Mouse (Mus musculus): ENCODE data around the gene Otulin.
A peak's percentile ranks its signal among the peaks of the same experiment; 100 is the strongest.

The Otulin gene

GRCm38 (mm10) chr15:27580771-27581170 lies 49.7 kb downstream of the Otulin start:
- DNase-seq (ENCODE audit: low read depth, low spot score), result no peak

GRCm38 (mm10) chr15:27579853-27580252 lies 50.6 kb downstream of the Otulin start:
- no peak for DNase-seq (ENCODE audit: low read depth, low spot score)

DNA sequence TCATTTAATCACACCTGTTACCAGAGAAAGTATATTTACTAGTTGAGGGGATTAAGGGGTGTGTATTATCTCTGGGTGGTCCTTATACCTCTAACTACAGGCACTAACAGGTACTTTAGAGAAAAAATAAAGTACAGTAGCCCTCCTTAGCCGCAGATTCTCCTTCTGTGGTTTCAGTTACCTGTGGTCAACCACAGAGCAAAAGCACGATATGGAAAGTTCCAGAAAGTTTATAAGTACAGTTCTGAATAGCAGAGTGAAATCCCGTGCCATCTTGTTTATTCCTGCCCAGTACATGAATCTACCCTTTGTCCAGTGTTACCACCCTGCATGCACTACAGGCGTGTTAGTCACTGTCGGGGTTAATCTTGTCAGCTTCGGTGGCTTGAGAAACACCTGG lies 51.6 kb downstream of the Otulin start:
- DNase-seq (ENCODE audit: low read depth, low spot score), result no peak

DNA sequence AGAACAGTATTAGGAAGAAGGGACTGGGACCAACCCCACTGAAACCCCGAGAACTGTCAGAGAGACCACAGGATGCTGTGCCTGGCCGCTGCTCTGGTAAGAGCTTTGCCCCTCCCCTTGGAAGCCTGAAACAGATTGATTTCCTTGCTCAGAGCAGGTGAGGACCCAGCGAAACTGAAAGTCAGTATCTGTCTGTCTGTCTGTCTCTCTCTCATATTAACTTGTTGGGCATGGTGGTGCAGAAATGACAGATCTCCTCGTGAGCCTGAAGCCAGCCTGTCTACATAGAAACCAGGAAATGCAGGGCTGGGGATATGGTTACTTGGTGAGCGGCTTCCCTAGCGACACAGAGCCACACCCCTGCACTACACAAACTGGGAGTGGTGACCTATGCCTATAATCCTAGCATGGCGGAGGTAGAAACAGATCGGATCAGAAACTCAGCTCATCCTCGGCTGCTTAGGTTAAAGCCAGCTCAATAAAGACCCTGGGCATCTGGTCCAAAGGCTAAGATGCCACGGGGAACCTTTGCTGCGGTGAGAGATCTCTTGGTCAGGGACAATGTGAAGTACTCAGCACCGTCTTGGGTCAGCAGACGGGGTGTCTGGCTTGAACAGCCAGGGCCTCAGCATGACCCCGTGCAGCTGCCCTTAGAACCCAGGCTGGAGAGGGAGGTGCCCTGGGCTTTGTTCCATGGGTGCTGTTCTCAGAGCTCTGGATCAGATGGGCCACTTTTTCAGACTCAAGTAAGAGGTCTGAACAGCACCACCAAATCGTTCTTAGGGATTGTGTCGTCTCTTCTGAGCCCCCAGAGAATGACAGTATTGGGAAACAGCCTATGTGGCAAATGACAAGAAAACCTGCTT lies 52.3 kb downstream of the Otulin start:
- peak; percentile 48 for DNase-seq (ENCODE audit: low read depth, low spot score)

GRCm38 (mm10) chr15:27576886-27577285 lies 53.6 kb downstream of the Otulin start:
- no peak for DNase-seq (ENCODE audit: low read depth, low spot score)

DNA sequence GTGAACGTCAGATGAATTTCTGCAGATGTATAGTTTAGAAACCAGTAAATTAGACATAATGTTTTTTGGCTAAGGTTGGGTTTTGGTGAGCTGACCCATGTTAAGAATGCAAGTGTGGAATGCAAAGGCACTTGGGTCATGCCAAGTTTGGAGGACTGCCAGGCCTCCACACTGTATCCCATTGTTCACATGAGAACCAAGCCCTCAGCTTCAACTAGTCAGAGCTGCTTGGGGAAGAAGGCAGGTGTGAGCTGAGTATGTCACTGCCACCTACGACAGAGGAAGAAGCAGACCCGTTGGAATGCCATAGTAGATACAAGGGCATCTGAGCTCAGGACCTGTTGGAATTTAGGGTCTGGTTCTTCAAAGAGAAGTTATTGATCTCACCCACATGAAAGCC lies 54.6 kb downstream of the Otulin start:
- DNase-seq (ENCODE audit: low read depth, low spot score), result no peak

GRCm38 (mm10) chr15:27574992-27575781 lies 55.3 kb downstream of the Otulin start:
- no peak for DNase-seq (ENCODE audit: low read depth, low spot score)

DNA sequence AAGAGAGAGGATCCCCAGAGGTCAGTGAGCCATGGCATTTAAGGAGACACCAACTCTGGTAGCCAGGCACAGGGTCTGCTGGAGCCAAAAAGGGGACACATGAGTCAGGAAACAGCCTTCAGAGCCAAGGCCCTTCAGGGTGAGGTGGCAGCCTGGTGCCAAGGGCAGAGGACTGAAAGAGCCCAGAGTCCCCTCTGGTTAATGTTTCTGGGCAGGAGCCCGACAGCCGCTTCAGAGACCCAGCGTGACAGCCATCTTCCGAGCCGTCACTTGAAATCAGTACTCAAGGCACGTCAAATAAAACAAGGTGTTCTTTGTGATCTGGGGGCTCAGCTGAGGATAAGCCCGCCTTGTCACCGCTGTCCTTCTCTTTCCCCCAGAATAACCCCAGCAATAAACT lies 59.3 kb downstream of the Otulin start:
- DNase-seq (ENCODE audit: low read depth, low spot score), result no peak

DNA sequence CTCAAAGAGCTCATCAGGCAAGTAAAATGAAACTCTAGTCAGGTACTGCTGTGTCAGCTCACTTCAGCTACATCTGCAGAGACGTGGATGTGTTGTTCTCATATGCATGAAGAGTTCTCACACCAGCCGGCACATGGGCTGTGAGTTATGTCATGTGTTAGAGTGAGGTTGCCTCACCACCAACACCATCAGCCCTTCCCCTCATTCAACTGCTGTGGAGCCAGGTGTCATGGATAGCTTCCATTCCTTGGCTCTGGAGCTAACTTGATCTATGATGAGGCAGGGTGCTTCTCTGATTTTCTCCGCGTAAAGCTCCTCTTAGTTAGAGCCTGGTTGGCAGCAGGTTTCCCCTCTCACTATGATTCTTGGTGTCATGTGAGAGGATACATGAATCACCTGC lies 60.1 kb downstream of the Otulin start:
- no peak for DNase-seq (ENCODE audit: low read depth, low spot score)

DNA sequence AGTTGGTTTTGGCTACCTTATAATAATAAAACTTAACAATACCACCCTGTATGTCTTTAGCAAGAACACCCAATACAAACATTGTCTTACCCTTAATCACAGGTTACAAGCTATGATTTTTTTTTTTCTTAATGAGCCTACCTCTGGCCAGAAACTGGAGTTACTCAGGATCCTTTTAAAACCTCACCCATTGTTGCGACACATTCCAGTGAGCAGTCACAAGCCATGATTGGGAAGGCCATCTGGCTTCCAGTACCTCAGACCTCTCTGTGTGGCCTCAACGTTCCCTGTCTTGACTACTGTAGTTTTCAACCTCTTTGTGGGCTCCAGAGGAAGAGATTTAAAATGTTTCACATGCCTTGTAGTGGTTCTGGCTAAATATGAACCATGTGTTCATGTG lies 60.6 kb downstream of the Otulin start:
- no peak for DNase-seq (ENCODE audit: low read depth, low spot score)

DNA sequence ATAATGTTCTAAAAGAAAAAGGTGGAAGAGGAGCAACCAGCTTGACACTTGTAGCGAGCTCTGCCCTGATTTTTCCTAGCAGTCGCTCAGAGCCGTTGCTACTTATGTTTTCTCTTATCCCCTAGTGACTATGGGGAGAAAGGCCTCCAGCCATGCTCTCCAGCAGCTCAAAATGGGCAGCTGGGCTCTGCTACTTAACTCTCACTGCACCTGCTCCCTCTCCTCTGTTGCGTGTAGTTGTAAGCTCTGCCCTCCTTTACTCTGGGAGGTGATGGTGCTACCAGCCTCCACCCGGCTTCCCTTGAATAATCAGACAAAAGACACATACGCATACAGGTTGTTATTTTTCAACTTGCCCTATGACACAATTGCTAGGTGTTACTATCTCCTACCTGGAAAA lies 62.1 kb downstream of the Otulin start:
- DNase-seq (ENCODE audit: low read depth, low spot score), result no peak

DNA sequence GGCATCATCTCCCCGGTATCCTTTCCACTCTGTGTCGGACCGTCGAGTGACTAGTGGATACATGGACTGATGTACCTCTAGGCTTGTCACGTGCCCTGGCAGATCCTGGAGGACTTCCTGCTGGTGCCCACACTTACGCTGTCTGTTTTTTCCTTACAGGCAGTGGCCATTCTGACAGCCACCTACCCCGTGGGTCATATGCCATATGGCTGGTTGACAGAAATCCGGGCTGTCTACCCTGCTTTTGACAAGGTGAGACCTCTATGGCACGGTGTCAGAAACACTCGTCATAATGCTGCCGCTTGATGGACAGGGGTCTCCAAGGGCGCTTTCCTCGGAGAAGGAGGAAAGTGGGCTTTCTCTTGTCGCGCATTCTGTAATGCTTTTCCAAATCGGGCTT lies 63.1 kb downstream of the Otulin start:
- DNase-seq (ENCODE audit: low read depth, low spot score), result no peak

GRCm38 (mm10) chr15:27565626-27566185 lies 64.8 kb downstream of the Otulin start:
- DNase-seq (ENCODE audit: low read depth, low spot score), result no peak

- DNase-seq (ENCODE audit: low read depth, low spot score), result peak; percentile 39
Observed at GRCm38 (mm10) chr15:27564106-27565100, 66.1 kb downstream of the Otulin start.

DNA sequence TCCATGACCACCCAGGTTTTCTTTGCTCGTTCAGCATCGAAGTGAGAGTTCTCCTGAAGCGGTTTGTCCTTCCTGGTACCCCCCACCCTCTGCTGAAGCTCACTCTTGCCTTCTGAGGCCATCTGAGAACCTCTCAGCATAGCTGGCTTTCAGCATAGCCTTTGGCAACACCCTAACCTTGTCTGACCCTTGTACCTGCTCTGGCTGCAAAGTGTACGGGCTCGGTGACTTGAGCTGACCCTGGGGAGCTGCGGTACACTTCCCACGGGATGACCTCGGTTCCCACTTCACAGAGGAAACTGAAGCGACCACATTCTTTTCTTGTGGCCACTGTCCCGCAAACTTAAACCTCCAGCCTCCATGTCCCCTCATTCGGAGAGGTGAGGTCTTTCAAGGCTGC lies 70.2 kb downstream of the Otulin start:
- no peak for DNase-seq (ENCODE audit: low read depth, low spot score)

DNA sequence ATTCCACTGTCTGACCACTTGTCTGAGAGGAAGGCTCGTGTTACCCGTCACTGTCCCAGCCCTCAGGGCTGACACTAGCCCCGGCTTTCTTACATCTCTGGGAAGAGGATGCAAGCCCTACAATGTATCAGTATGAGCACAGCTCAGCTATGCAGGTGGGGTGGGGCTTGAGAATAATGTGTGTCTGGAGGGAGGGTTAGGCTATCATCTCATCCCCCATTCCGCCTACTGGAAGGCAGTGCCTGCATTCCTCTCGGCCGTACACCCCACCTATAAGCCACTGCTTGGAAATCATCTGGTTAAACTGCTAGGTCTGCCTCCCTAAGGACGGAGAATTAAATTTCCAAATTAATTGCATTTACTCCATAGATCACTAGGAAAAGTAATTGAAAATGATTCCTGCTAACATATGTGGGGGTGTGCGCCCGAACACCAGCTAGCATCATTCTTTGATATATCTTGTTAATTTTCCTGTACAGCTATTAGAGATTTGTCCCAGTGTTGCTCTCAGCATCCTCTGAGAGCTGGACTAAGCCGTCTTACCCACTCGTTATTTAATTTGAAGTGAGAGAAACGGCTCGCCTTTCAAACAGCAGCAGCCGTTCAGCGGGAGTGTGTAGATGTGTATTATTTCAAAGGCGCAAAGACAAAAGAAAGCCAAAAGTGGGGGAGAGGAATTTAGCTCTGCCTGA lies 71.9 kb downstream of the Otulin start:
- DNase-seq (ENCODE audit: low read depth, low spot score), result no peak

- no peak for DNase-seq (ENCODE audit: low read depth, low spot score)
Observed at GRCm38 (mm10) chr15:27553554-27553953, 76.9 kb downstream of the Otulin start.

DNA sequence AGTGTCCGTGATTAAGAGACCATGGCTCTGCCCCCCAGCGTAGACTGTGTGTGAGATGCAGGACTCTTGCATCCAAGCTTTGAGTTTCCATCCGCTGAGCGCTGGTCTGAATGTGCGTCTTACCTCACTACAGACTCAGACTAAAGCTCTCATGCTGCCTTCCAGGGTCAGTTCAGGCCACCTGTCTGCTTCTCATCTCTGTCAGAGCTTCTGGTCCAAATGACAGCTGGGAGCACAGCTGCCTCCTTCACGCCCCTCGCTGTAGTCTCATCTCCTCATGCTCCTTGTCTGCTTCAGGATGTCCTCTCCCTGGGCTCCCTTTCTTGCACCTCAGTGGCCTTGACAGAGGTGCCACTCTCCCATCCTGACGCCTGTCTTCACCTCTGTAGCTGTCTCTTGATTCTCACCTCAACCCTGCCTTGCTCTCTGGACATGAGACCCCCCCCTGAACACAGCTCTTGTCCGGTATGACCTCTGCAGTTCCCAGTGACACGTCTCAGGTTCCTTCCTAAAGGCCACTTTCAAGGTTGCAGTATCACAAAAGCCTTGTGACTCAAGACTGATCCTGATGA lies 78.3 kb downstream of the Otulin start:
- DNase-seq (ENCODE audit: low read depth, low spot score), result no peak

DNA sequence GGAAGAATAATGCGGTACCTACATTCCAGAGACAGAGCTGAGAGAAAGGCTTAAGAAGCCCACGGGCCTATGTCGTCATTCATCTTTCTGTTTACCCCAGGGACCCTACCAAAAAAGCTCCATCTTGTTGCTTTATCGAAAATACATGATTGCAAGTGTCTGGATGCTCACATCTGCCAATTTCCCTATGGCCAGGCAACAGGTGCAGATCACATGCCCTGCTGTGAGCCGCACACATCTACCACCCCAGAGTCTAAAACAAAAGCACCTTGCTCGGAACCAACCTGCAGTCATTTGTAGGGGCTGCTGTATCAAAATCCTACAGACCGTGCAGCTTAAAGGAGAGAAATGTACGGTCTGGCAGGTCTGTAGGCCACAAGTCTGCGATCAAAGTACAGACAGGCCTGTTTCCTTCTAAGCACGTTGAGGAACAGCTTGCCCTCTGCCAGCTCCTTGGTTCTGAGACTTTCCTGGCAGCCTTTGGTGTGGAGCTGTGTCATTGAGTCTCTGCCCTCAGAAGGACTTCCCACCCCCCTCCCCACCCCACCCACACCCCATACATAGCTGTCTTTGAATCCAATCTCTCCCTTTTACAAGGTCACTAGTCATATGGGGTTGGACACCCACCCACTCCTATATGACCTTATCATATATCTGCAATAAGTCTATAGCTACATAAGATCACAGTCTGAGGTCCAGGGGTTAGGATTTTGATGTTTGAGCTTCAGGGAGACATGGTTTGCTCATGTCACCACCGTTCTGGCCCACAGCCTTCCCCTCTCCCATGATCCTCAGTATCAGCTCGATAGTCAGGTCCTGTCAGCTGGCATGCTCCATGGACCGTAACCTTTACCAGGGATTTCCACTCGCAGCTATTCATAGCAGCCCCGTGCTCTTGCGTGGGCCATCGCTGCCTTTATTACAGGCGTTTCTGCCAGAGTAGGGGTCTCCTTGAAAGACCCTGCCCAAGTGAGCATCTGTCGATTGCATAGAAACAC lies 79.1 kb downstream of the Otulin start:
- DNase-seq (ENCODE audit: low read depth, low spot score), result no peak
